Mouse (Mus musculus) small intestine, adult 2 months (tissue): ENCODE measurements around the gene Hist1h4j. TPM values are rescaled to one million over a fixed set of nuclear protein-coding genes. Genes with fewer than 3 reads are reported as not detected.
A peak's percentile ranks its signal among the peaks of the same experiment; 100 is the strongest.
"Not testable (repeated sequence)": the region's sequence is repeated elsewhere in the genome, so short reads cannot be mapped to it uniquely, and the experiment has no call there.

Experiments used
- H3K27ac ChIP-seq: fragments of 200-500 bp; 2 replicates; pipeline ENCODE4 v1.5.1; 2012; ENCODE audit warnings: low read depth, low read length, control low read depth, inconsistent platforms; ENCODE audit not compliant: insufficient read depth
- H3K27me3 ChIP-seq: fragments of 200-500 bp; 2 replicates; pipeline ENCODE4 v1.6.1; 2012; ENCODE audit warnings: mild to moderate bottlenecking, moderate library complexity, low read length, inconsistent platforms; ENCODE audit not compliant: control insufficient read depth, insufficient read depth
- H3K36me3 ChIP-seq: fragments of 200-500 bp; 2 replicates; pipeline ENCODE4 v1.6.1; 2012; ENCODE audit warnings: mild to moderate bottlenecking, low read length, control low read depth, inconsistent platforms; ENCODE audit not compliant: control insufficient read depth, insufficient read depth
- H3K4me1 ChIP-seq: fragments of 200-500 bp; 2 replicates; pipeline ENCODE4 v1.6.1; 2012; ENCODE audit warnings: low read length, inconsistent platforms, mixed read lengths; ENCODE audit not compliant: control insufficient read depth, insufficient read depth, insufficient read length
- H3K4me3 ChIP-seq: fragments of 200-500 bp; 2 replicates; pipeline ENCODE4 v1.5.1; 2012; ENCODE audit warnings: low read depth, mild to moderate bottlenecking, control low read depth, inconsistent platforms, low read length, moderate library complexity
- CTCF ChIP-seq: fragments of 200-500 bp; IDR thresholded peaks from 2 replicates; pipeline ENCODE4 v1.5.1; 2012; ENCODE audit warnings: low read depth, mild to moderate bottlenecking, control low read depth, inconsistent platforms, low read length, moderate library complexity, mixed read lengths; ENCODE audit not compliant: insufficient replicate concordance, insufficient read length; ENCODE audit errors: extremely low read depth
- POLR2A ChIP-seq: fragments of 200-500 bp; IDR thresholded peaks from 2 replicates; pipeline ENCODE4 v1.6.1; 2012; ENCODE audit warnings: low read depth, mild to moderate bottlenecking, control low read depth, inconsistent platforms, low read length, moderate library complexity
- WGBS: fragments of 180-500 bp; shearing (Covaris S2); methylation state at CpG from one replicate; pipeline ENCODE4 v1.1.7; 2018; 5-methylcytosine and 5-hydroxymethylcytosine counted together
- polyA plus RNA-seq: library from polyadenylated mRNA; depleted of rRNA; stranded (reverse); fragments of >200 nt; gene quantifications from 2 replicates; pipeline ENCODE4 v1.2.3, GENCODE M21; 2012

Hist1h4j gene
- polyA plus RNA-seq, 1 experiment, result 6.5 TPM

DNA sequence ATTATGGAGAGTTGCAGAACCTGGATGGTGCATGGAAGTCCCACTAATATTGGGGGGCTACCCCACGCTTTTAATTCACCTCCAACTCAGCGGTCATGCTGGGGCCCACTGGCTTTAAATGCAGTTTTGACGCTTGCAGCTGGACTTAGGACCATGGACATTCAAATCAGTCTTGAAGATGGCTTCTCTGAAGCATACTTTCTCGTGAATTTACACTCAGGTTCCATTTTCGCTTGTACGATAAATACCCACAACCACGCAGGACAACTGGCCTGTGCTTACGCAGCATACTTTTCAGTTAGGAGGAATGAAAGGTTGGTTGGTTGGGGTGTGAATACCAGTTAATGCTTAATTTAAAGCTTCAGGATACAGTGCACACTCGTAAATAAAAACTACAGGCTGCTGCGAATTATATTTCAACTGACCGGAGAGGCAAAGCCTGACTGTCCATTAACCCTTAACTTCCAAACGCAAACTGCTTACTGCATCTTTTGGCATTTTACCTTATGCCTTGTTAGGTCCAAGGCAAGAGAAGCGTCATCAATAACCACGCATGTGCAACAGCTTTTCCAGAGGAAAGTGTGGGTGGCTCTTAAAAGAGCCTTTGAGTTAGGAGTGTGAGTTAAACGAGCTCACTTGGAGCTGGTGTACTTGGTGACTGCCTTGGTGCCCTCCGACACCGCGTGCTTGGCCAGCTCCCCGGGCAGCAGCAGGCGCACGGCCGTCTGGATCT lies 19.6 kb upstream of the Hist1h4j start:
- H3K27ac ChIP-seq, result peak overlapping the region; percentile 65
- H3K4me1 ChIP-seq, result peaks cover 8% of the 10 kb centered on the region; the same call in 1 of the 2 replicates
- H3K36me3 ChIP-seq, result no peaks in the 10 kb centered on the region
- peak overlapping the region; percentile 63 for H3K4me3 ChIP-seq
- WGBS, result under 1% methylated on average over 22 of the region's 22 CpGs
- no peaks in the 10 kb centered on the region for H3K27me3 ChIP-seq
- TF ChIP-seq CTCF, result no peak
- no peak for TF ChIP-seq POLR2A

DNA sequence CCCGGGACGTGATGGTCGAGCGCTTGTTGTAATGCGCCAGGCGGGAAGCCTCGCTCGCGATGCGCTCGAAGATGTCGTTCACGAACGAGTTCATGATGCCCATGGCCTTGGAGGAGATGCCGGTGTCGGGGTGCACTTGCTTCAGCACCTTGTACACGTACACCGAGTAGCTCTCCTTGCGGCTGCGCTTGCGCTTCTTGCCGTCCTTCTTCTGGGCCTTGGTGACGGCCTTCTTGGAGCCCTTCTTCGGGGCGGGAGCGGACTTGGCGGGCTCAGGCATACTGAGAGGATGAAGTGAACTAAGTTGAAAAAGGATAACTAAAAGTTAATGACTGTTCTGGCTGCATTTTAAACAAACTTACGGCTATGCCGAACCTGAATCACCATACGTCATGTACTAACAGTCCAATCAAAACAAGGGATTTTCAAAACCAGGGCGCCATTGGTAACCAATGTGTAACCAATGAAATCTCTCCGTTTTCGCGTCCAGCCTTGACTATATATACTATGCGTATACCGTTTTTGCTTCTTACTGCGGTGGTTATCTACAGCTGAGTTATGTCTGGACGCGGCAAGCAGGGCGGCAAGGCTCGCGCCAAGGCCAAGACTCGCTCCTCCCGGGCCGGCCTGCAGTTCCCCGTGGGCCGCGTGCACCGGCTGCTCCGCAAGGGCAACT lies 18.9 kb upstream of the Hist1h4j start, which contains the start of the genes Hist1h2bl and Hist1h2ai:
Gene Hist1h2bl (minus strand): TSS at position 280 of the 676 bp plus-strand sequence.
Gene Hist1h2ai (plus strand): TSS at position 559 of the 676 bp plus-strand sequence.
- not testable (repeated sequence) for H3K4me1 ChIP-seq, H3K36me3 ChIP-seq, H3K27me3 ChIP-seq
- TF ChIP-seq POLR2A, result peak; percentile 19; the same call in 1 of the 2 replicates
- Histone ChIP-seq H3K27ac (peak within 1 kb of the TSS; percentile 88), H3K4me3 (peak within 1 kb of the TSS; percentile 75)
- WGBS, result under 1% methylated on average over 37 of the region's 50 CpGs

- under 1% methylated on average over 16 of the region's 38 CpGs for WGBS
- H3K27ac ChIP-seq, result peak overlapping the region; percentile 81
- H3K4me3 ChIP-seq, result peak overlapping the region; percentile 58
- H3K36me3 ChIP-seq, H3K4me1 ChIP-seq, H3K27me3 ChIP-seq: not testable (repeated sequence)
Measured at GRCm38 (mm10) chr13:21716540-21717391, 18.1 kb upstream of the Hist1h4j start.

GRCm38 (mm10) chr13:21717397-21718357 lies 17.2 kb upstream of the Hist1h4j start, which contains the start of gene Hist1h3h:
TSS of gene Hist1h3h (plus strand) at chr13:21717659.
- not testable (repeated sequence) for H3K36me3 ChIP-seq, H3K27me3 ChIP-seq
- peak; percentile 52; the same call in 1 of the 2 replicates for TF ChIP-seq POLR2A
- WGBS, result 3% methylated on average over 27 of the region's 56 CpGs
- H3K27ac ChIP-seq, result peak within 1 kb of the TSS; percentile 81
- H3K4me3 ChIP-seq, result peak within 1 kb of the TSS; percentile 54
- H3K4me1 ChIP-seq, result peaks cover 12% of the 10 kb centered on the region; the same call in 1 of the 2 replicates

GRCm38 (mm10) chr13:21718381-21719080 lies 16.3 kb upstream of the Hist1h4j start:
- H3K27ac ChIP-seq, result 0 out of 2 replicates have a peak overlapping the region, but pooled peaks have one; percentile 10
- H3K4me3 ChIP-seq, result no peak overlapping the region
- H3K4me1 ChIP-seq, result peaks cover 12% of the 10 kb centered on the region; the same call in 1 of the 2 replicates
- TF ChIP-seq CTCF (no peak), POLR2A (no peak)
- WGBS, result 66% methylated on average over 4 of the region's 4 CpGs
- no peaks in the 10 kb centered on the region for H3K36me3 ChIP-seq
- H3K27me3 ChIP-seq, result no peaks in the 10 kb centered on the region

DNA sequence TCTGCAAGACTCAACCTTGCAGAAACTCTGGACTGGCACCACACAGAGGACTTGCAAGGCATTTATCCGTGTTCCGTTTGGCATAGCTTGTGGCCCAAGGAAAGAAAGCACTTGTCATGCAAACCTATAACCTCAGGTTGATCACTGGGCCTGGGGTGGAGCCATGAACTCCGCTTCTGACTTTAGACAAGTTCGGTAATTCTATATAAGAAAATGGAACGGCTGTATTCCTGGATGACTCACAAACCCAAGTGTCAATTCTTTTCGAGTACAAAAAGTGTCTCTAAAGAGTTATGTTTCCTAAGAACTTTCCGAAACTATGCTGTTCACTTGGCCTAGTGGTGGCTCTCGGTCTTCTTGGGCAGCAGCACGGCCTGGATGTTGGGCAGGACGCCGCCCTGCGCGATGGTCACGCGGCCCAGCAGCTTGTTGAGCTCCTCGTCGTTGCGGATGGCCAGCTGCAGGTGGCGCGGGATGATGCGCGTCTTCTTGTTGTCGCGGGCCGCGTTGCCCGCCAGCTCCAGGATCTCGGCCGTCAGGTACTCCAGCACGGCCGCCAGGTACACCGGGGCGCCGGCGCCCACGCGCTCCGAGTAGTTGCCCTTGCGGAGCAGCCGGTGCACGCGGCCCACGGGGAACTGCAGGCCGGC lies 13.6 kb upstream of the Hist1h4j start:
- Histone ChIP-seq H3K4me3 (peak overlapping the region; percentile 72), H3K27ac (peak overlapping the region; percentile 1)
- H3K4me1 ChIP-seq, H3K27me3 ChIP-seq, H3K36me3 ChIP-seq: not testable (repeated sequence)
- 1% methylated on average over 22 of the region's 44 CpGs for WGBS

DNA sequence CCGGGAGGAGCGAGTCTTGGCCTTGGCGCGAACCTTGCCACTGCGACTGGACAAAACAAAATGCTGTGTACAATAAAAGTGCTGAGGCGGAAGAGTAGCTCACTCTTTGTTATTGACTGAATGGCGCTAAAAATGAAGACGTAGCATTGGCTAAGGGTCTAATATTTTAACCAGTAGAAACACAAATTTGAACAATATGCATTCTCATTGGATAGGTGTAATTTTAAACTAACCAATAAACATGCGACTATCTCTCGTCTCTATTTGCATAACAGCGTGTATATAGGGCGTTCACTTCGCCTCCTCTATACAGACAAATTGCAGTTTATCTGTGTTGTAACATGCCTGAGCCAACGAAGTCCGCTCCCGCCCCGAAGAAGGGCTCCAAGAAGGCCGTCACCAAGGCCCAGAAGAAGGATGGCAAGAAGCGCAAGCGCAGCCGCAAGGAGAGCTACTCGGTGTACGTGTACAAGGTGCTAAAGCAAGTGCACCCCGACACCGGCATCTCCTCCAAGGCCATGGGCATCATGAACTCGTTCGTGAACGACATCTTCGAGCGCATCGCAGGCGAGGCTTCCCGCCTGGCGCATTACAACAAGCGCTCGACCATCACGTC lies 13.0 kb upstream of the Hist1h4j start, which contains the start of gene Hist1h2bm:
Gene Hist1h2bm (plus strand): TSS at position 288 of the 616 bp plus-strand sequence.
- not testable (repeated sequence) for H3K27me3 ChIP-seq, H3K4me1 ChIP-seq, H3K36me3 ChIP-seq
- Histone ChIP-seq H3K4me3 (peak within 1 kb of the TSS; percentile 72), H3K27ac (peak within 1 kb of the TSS; percentile 75)
- under 1% methylated on average over 37 of the region's 37 CpGs for WGBS
